Mouse (Mus musculus): ENCODE measurements at regions not wholly inside any gene's neighbourhood (a gene's known extent, or its start where the extent isn't known, plus 50 kb on each side); places are given as distances from the start of the nearest gene placed in this dataset.

DNA sequence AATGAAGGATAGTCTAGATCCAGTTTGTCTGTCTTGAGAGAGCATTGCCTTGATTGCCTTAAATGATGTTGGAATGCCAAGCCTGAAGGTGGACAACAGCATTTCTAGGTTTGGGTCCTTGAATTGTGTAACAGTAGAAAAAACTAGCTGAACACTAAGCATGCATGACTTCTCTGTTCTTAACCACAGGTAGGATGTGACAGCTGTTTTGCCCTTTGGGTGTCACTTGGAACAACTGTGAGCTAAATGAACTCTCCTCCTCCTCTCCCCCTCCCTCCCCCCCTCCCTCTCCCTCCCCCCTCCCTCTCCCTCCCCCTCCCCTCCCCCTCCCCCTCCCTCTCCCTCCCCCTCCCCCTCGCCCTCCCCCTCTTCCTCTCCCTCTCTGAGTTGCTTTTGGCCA lies 113.6 kb upstream of the 1700056E22Rik start:
- H3K27me3 ChIP-seq (ENCODE audit: control insufficient read depth, insufficient read depth, insufficient read length) = no peaks in the 10 kb centered on the region
- H3ac ChIP-seq (ENCODE audit: control insufficient read depth, insufficient read length, low read depth) = no peak overlapping the region
- no peaks in the 10 kb centered on the region for H3K79me3 ChIP-seq (ENCODE audit: low read depth)
- no peaks in the 10 kb centered on the region for H3K79me2 ChIP-seq (ENCODE audit: control insufficient read depth, insufficient read depth)
- TF ChIP-seq USF1 (IDR thresholded peaks at IDR 0.05; ENCODE audit: low read depth) = no peak
- TF ChIP-seq MYOD1 (IDR thresholded peaks at IDR 0.05; ENCODE audit: control insufficient read depth, insufficient read length, low read depth) = no peak
- TF ChIP-seq FOSL1 (IDR thresholded peaks at IDR 0.05; ENCODE audit: insufficient read depth, low read length, poor library complexity, severe bottlenecking) = no peak
- TF ChIP-seq CEBPB (IDR thresholded peaks at IDR 0.05; ENCODE audit: low read depth) = no peak
- no peak for TF ChIP-seq MYOG (IDR thresholded peaks at IDR 0.05; ENCODE audit: control insufficient read depth, extremely low read depth, insufficient read length)
- TF ChIP-seq CTCF (IDR thresholded peaks at IDR 0.05; ENCODE audit: control insufficient read depth, insufficient read depth, insufficient read length) = no peak
- no peak for TF ChIP-seq MAX (IDR thresholded peaks at IDR 0.05)
- no peaks in the 10 kb centered on the region for H3K36me3 ChIP-seq (ENCODE audit: control insufficient read depth, insufficient read depth)
- H3K4me3 ChIP-seq (ENCODE audit: insufficient read depth, poor library complexity, severe bottlenecking) = no peak overlapping the region

DNA sequence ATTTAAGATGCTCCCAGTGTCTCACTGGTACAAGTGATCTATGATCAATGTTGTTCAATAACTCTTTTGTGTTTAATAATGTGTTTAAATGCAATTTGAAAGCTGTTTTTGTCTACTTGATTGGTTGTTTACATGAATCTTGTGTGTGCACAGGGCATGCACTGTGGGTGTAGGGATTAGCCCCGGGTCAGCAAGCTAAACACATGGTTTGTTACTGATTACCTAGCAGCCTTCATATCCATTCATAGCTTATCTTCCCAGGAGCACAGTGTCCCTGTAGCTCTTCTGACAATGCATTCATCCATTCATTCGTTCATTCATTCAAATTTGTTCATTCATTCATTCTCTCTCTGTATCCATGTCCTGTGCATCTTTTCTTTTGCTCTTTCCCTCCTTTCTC lies 108.9 kb upstream of the 1700056E22Rik start:
- Histone ChIP-seq H3K27me3 (ENCODE audit: control insufficient read depth, insufficient read depth, insufficient read length) (no peaks in the 10 kb centered on the region), H3ac (ENCODE audit: control insufficient read depth, insufficient read length, low read depth) (no peak overlapping the region), H3K36me3 (ENCODE audit: control insufficient read depth, insufficient read depth) (no peaks in the 10 kb centered on the region), H3K4me3 (ENCODE audit: insufficient read depth, poor library complexity, severe bottlenecking) (no peak overlapping the region), H3K79me3 (ENCODE audit: low read depth) (no peaks in the 10 kb centered on the region), H3K79me2 (ENCODE audit: control insufficient read depth, insufficient read depth) (no peaks in the 10 kb centered on the region)
- TF ChIP-seq FOSL1 (IDR thresholded peaks at IDR 0.05; ENCODE audit: insufficient read depth, low read length, poor library complexity, severe bottlenecking) = no peak
- no peak for TF ChIP-seq USF1 (IDR thresholded peaks at IDR 0.05; ENCODE audit: low read depth)
- TF ChIP-seq CTCF (IDR thresholded peaks at IDR 0.05; ENCODE audit: control insufficient read depth, insufficient read depth, insufficient read length) = no peak
- no peak for TF ChIP-seq CEBPB (IDR thresholded peaks at IDR 0.05; ENCODE audit: low read depth)
- TF ChIP-seq MYOG (IDR thresholded peaks at IDR 0.05; ENCODE audit: control insufficient read depth, extremely low read depth, insufficient read length) = no peak
- TF ChIP-seq MAX (IDR thresholded peaks at IDR 0.05) = no peak
- no peak for TF ChIP-seq MYOD1 (IDR thresholded peaks at IDR 0.05; ENCODE audit: control insufficient read depth, insufficient read length, low read depth)

DNA sequence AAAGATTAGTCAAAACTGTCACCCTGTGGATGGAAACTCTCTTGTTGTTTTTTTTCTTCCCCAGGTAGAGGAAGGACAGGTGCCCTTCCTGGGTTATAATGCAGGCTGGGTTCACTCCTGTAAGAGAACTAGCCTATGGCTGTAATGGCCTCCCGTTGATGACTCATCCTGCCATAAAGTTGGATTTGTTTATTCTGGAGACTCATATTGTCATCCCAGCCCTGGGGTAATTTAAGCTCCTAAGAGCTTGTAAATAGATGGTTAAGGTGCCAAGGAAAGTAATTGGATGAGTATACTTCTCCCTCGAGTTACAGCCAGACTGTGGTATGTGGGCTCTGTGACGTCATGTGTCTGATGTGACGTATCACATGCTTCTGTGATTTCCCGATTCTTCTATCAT lies 106.4 kb upstream of the 1700056E22Rik start:
- TF ChIP-seq FOSL1 (IDR thresholded peaks at IDR 0.05; ENCODE audit: insufficient read depth, low read length, poor library complexity, severe bottlenecking) = peak; percentile 54
- no peak for TF ChIP-seq MYOG (IDR thresholded peaks at IDR 0.05; ENCODE audit: control insufficient read depth, extremely low read depth, insufficient read length)
- H3K79me3 ChIP-seq (ENCODE audit: low read depth) = no peaks in the 10 kb centered on the region
- no peaks in the 10 kb centered on the region for H3K27me3 ChIP-seq (ENCODE audit: control insufficient read depth, insufficient read depth, insufficient read length)
- no peak overlapping the region for H3ac ChIP-seq (ENCODE audit: control insufficient read depth, insufficient read length, low read depth)
- no peak overlapping the region for H3K4me3 ChIP-seq (ENCODE audit: insufficient read depth, poor library complexity, severe bottlenecking)
- no peaks in the 10 kb centered on the region for H3K36me3 ChIP-seq (ENCODE audit: control insufficient read depth, insufficient read depth)
- H3K79me2 ChIP-seq (ENCODE audit: control insufficient read depth, insufficient read depth) = no peaks in the 10 kb centered on the region

DNA sequence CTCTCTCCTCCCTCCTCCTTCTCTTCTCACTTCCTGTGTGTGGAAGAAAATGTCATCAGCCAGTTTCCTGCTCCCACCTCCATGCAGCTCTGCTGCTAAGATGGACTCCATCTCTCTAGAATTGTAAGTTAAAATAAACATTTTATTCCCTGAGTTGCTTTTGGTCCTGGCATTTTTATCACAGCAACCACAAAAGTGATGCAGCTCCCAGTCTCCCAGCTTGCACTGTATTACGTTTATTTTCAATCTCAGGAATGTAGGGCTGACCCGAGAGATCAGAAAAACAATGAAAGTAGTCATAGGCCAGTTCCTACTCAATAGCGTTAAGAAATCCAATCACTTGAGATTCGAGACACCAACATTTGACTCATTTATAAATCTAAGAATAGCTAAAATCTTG lies 106.0 kb upstream of the 1700056E22Rik start:
- no peaks in the 10 kb centered on the region for H3K79me3 ChIP-seq (ENCODE audit: low read depth)
- H3K36me3 ChIP-seq (ENCODE audit: control insufficient read depth, insufficient read depth) = no peaks in the 10 kb centered on the region
- no peaks in the 10 kb centered on the region for H3K79me2 ChIP-seq (ENCODE audit: control insufficient read depth, insufficient read depth)
- TF ChIP-seq CEBPB (IDR thresholded peaks at IDR 0.05; ENCODE audit: low read depth) (no peak), USF1 (IDR thresholded peaks at IDR 0.05; ENCODE audit: low read depth) (no peak), CTCF (IDR thresholded peaks at IDR 0.05; ENCODE audit: control insufficient read depth, insufficient read depth, insufficient read length) (no peak), FOSL1 (IDR thresholded peaks at IDR 0.05; ENCODE audit: insufficient read depth, low read length, poor library complexity, severe bottlenecking) (no peak), MYOG (IDR thresholded peaks at IDR 0.05; ENCODE audit: control insufficient read depth, extremely low read depth, insufficient read length) (no peak), MYOD1 (IDR thresholded peaks at IDR 0.05; ENCODE audit: control insufficient read depth, insufficient read length, low read depth) (no peak)
- no peaks in the 10 kb centered on the region for H3K27me3 ChIP-seq (ENCODE audit: control insufficient read depth, insufficient read depth, insufficient read length)
- H3K4me3 ChIP-seq (ENCODE audit: insufficient read depth, poor library complexity, severe bottlenecking) = no peak overlapping the region
- no peak overlapping the region for H3ac ChIP-seq (ENCODE audit: control insufficient read depth, insufficient read length, low read depth)

DNA sequence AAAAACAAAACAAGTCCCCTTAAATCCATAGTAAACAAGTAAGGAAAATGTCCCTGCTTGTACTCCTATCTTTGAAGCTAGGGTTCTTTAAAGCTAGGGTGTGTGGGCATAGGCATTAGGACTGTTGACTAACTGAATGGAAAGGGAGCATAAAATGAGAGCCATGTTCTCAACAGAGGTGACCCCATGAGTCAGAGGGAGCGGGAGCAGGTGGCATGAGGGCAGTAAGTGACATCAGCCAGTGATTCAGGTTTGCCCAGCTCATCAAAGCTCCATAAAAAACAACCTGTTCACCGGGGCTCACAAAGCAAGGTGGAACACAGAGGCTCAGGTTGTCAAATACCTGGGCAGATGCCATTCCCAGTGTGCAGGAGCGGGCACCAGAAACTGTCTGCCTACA lies 104.6 kb upstream of the 1700056E22Rik start:
- H3K4me3 ChIP-seq (ENCODE audit: insufficient read depth, poor library complexity, severe bottlenecking) = no peak overlapping the region
- H3K79me2 ChIP-seq (ENCODE audit: control insufficient read depth, insufficient read depth) = no peaks in the 10 kb centered on the region
- no peaks in the 10 kb centered on the region for H3K79me3 ChIP-seq (ENCODE audit: low read depth)
- no peaks in the 10 kb centered on the region for H3K36me3 ChIP-seq (ENCODE audit: control insufficient read depth, insufficient read depth)
- TF ChIP-seq MYOD1 (IDR thresholded peaks at IDR 0.05; ENCODE audit: control insufficient read depth, insufficient read length, low read depth) = peak; percentile 62
- TF ChIP-seq USF1 (IDR thresholded peaks at IDR 0.05; ENCODE audit: low read depth) = no peak
- no peaks in the 10 kb centered on the region for H3K27me3 ChIP-seq (ENCODE audit: control insufficient read depth, insufficient read depth, insufficient read length)
- no peak overlapping the region for H3ac ChIP-seq (ENCODE audit: control insufficient read depth, insufficient read length, low read depth)

DNA sequence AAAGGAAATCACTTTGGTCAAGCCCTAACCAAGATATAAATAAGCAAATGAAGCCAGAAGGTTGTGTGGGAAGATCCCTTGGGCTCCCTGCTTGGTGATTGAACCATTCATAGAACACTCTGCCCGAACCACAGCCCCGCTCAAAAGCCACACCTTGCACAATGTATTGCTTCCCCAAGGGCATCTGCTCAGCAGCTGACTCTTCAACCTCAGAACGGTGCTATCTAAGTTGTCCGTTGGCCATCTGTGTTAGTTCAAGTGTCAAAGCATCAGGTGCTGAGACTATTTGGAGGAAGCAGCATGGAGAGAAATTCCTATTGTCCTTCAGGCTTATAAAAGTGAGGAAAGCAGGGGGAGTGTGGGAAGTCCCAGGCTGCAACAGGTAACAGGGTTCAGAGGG lies 96.8 kb upstream of the 1700056E22Rik start:
- Histone ChIP-seq H3ac (ENCODE audit: control insufficient read depth, insufficient read length, low read depth) (no peak overlapping the region), H3K36me3 (ENCODE audit: control insufficient read depth, insufficient read depth) (no peaks in the 10 kb centered on the region), H3K27me3 (ENCODE audit: control insufficient read depth, insufficient read depth, insufficient read length) (no peaks in the 10 kb centered on the region), H3K4me3 (ENCODE audit: insufficient read depth, poor library complexity, severe bottlenecking) (no peak overlapping the region), H3K79me3 (ENCODE audit: low read depth) (no peaks in the 10 kb centered on the region), H3K79me2 (ENCODE audit: control insufficient read depth, insufficient read depth) (no peaks in the 10 kb centered on the region)
- no peak for TF ChIP-seq MYOG (IDR thresholded peaks at IDR 0.05; ENCODE audit: control insufficient read depth, extremely low read depth, insufficient read length)
- TF ChIP-seq FOSL1 (IDR thresholded peaks at IDR 0.05; ENCODE audit: insufficient read depth, low read length, poor library complexity, severe bottlenecking) = no peak
- TF ChIP-seq USF1 (IDR thresholded peaks at IDR 0.05; ENCODE audit: low read depth) = no peak
- TF ChIP-seq MAX (IDR thresholded peaks at IDR 0.05) = no peak
- no peak for TF ChIP-seq MYOD1 (IDR thresholded peaks at IDR 0.05; ENCODE audit: control insufficient read depth, insufficient read length, low read depth)
- TF ChIP-seq CTCF (IDR thresholded peaks at IDR 0.05; ENCODE audit: control insufficient read depth, insufficient read depth, insufficient read length) = no peak
- TF ChIP-seq CEBPB (IDR thresholded peaks at IDR 0.05; ENCODE audit: low read depth) = no peak

All from C2C12 (cell line).